Mouse (Mus musculus): ENCODE data around the gene Plcz1.

- TF ChIP-seq POLR2A (IDR thresholded peaks at IDR 0.05; ENCODE audit: insufficient read depth, low read length) = no peak
- no peak for TF ChIP-seq CTCF (IDR thresholded peaks at IDR 0.05; ENCODE audit: low read depth, low read length)
- no peak for TF ChIP-seq EP300 (IDR thresholded peaks at IDR 0.05; ENCODE audit: insufficient read depth, low read depth, low read length)
Measured at GRCm38 (mm10) chr6:139974668-139975067, 66.6 kb downstream of the Plcz1 start.

Data from ES-Bruce4 (cell line).